Mouse (Mus musculus): Measurements from ENCODE around the gene Rnf224. TPM values are rescaled to one million over a fixed set of nuclear protein-coding genes. Genes with fewer than 3 reads are reported as not detected.

The Rnf224 gene
- polyA plus RNA-seq, 1 experiment from 2014 or later = not detected

DNA sequence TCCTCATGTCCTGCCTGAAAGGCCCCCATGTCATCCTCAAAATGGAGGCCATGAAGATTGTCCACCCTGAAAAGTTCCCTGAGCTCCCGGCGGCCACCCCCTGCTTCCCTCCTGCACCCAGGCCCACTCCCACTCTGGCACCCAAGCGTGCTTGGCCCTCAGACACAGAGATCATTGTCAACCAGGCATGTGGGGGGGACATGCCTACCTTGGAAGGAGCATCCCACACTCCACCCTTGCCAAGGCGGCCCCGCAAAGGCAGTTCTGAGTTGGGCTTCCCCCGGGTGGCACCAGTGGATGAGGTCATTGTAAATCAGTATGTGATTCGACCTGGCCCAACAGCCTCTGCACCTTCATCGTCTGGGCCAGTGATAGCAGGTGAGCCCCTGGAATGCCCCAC lies 6.8 kb upstream of the Rnf224 start:
- 81% methylated on average over 8 of the region's 8 CpGs for WGBS
- no peak overlapping the region for H3K9ac ChIP-seq (ENCODE audit: low read length)
- H3K27me3 ChIP-seq (ENCODE audit: control insufficient read depth, insufficient read depth, low read length) = peaks cover 6% of the 10 kb centered on the region
- H3K9me3 ChIP-seq (ENCODE audit: control insufficient read depth, low read length) = no peaks in the 10 kb centered on the region
- H3K36me3 ChIP-seq (ENCODE audit: control insufficient read depth, insufficient read depth, low read length) = no peaks in the 10 kb centered on the region; the same call in none of the 2 replicates
- no peak for DNase-seq (ENCODE audit: low spot score, missing footprints)
- no peak overlapping the region for H3K4me3 ChIP-seq (ENCODE audit: low read depth, low read length)
- no peak overlapping the region for H3K27ac ChIP-seq (ENCODE audit: low read depth, low read length)
- ATAC-seq (ENCODE audit: low FRiP score) = no peak
- H3K4me2 ChIP-seq = peak overlapping the region; percentile 63
- H3K4me1 ChIP-seq (ENCODE audit: control insufficient read depth, insufficient read depth, low read length) = peaks cover 18% of the 10 kb centered on the region

- Histone ChIP-seq H3K9me3 (ENCODE audit: control insufficient read depth, low read length) (no peaks in the 10 kb centered on the region), H3K27ac (ENCODE audit: low read depth, low read length) (no peak within 1 kb of the TSS), H3K4me1 (ENCODE audit: control insufficient read depth, insufficient read depth, low read length) (peaks cover 18% of the 10 kb centered on the region), H3K4me3 (ENCODE audit: low read depth, low read length) (peak within 1 kb of the TSS; percentile 43), H3K27me3 (ENCODE audit: control insufficient read depth, insufficient read depth, low read length) (peaks cover 6% of the 10 kb centered on the region), H3K4me2 (peak within 1 kb of the TSS; percentile 63), H3K36me3 (ENCODE audit: control insufficient read depth, insufficient read depth, low read length) (no peaks in the 10 kb centered on the region), H3K9ac (ENCODE audit: low read length) (peak within 1 kb of the TSS; percentile 57)
- under 1% methylated on average over 24 of the region's 59 CpGs for WGBS
- DNase-seq (ENCODE audit: low spot score, missing footprints) (peak; percentile 88), ATAC-seq (ENCODE audit: low FRiP score) (peak; percentile 62)
Measured at GRCm38 (mm10) chr2:25242101-25242506, 5.5 kb upstream of the Rnf224 start, which contains the start of the genes Rnf208 and Cysrt1. Gene Rnf208 (plus strand): TSS chr2:25242255. Gene Cysrt1 (minus strand): TSS chr2:25242452.

- H3K4me1 ChIP-seq (ENCODE audit: control insufficient read depth, insufficient read depth, low read length) = peaks cover 18% of the 10 kb centered on the region
- WGBS = 17% methylated on average over 6 of the region's 6 CpGs
Measured at GRCm38 (mm10) chr2:25241438-25241775, 4.8 kb upstream of the Rnf224 start.

GRCm38 (mm10) chr2:25240723-25241437 lies 4.3 kb upstream of the Rnf224 start:
- H3K9ac ChIP-seq (ENCODE audit: low read length) = peak overlapping the region; percentile 17
- H3K27ac ChIP-seq (ENCODE audit: low read depth, low read length) = no peak overlapping the region

More at GRCm38 (mm10) chr2:25241438-25241775, 4.8 kb upstream of the Rnf224 start:
- Histone ChIP-seq H3K9me3 (ENCODE audit: control insufficient read depth, low read length) (no peaks in the 10 kb centered on the region), H3K36me3 (ENCODE audit: control insufficient read depth, insufficient read depth, low read length) (no peaks in the 10 kb centered on the region), H3K27me3 (ENCODE audit: control insufficient read depth, insufficient read depth, low read length) (peaks cover 6% of the 10 kb centered on the region), H3K27ac (ENCODE audit: low read depth, low read length) (no peak overlapping the region), H3K4me2 (peak overlapping the region; percentile 63), H3K9ac (ENCODE audit: low read length) (peak overlapping the region; percentile 57), H3K4me3 (ENCODE audit: low read depth, low read length) (peak overlapping the region; percentile 43)
- DNase-seq (ENCODE audit: low spot score, missing footprints) (peak; percentile 91), ATAC-seq (ENCODE audit: low FRiP score) (peak; percentile 18; the same call in 1 of the 2 replicates)

GRCm38 (mm10) chr2:25240310-25240709 lies 3.7 kb upstream of the Rnf224 start:
- ATAC-seq (ENCODE audit: low FRiP score) = peak; percentile 10; the same call in 1 of the 2 replicates
- H3K36me3 ChIP-seq (ENCODE audit: control insufficient read depth, insufficient read depth, low read length) = no peaks in the 10 kb centered on the region
- peak overlapping the region; percentile 25; the same call in 1 of the 2 replicates for H3K9ac ChIP-seq (ENCODE audit: low read length)
- peak overlapping the region; percentile 63 for H3K4me2 ChIP-seq
- peaks cover 18% of the 10 kb centered on the region for H3K4me1 ChIP-seq (ENCODE audit: control insufficient read depth, insufficient read depth, low read length)
- no peak for DNase-seq (ENCODE audit: low spot score, missing footprints)
- peaks cover 6% of the 10 kb centered on the region for H3K27me3 ChIP-seq (ENCODE audit: control insufficient read depth, insufficient read depth, low read length)
- H3K4me3 ChIP-seq (ENCODE audit: low read depth, low read length) = peak overlapping the region; percentile 43
- no peak overlapping the region for H3K27ac ChIP-seq (ENCODE audit: low read depth, low read length)
- WGBS = 46% methylated on average over 8 of the region's 8 CpGs
- no peaks in the 10 kb centered on the region for H3K9me3 ChIP-seq (ENCODE audit: control insufficient read depth, low read length)

More at GRCm38 (mm10) chr2:25240723-25241437, 4.3 kb upstream of the Rnf224 start:
- Histone ChIP-seq H3K4me1 (ENCODE audit: control insufficient read depth, insufficient read depth, low read length) (peaks cover 18% of the 10 kb centered on the region), H3K36me3 (ENCODE audit: control insufficient read depth, insufficient read depth, low read length) (no peaks in the 10 kb centered on the region), H3K9me3 (ENCODE audit: control insufficient read depth, low read length) (no peaks in the 10 kb centered on the region), H3K4me3 (ENCODE audit: low read depth, low read length) (peak overlapping the region; percentile 43), H3K27me3 (ENCODE audit: control insufficient read depth, insufficient read depth, low read length) (peaks cover 6% of the 10 kb centered on the region), H3K4me2 (peak overlapping the region; percentile 63)
- peak; percentile 96 for DNase-seq (ENCODE audit: low spot score, missing footprints)
- WGBS = 1% methylated on average over 29 of the region's 29 CpGs
- peak; percentile 72 for ATAC-seq (ENCODE audit: low FRiP score)

- DNase-seq (ENCODE audit: low spot score, missing footprints) = peak; percentile 53
- no peak for ATAC-seq (ENCODE audit: low FRiP score)
Measured at GRCm38 (mm10) chr2:25239766-25240165, 3.2 kb upstream of the Rnf224 start.

DNA sequence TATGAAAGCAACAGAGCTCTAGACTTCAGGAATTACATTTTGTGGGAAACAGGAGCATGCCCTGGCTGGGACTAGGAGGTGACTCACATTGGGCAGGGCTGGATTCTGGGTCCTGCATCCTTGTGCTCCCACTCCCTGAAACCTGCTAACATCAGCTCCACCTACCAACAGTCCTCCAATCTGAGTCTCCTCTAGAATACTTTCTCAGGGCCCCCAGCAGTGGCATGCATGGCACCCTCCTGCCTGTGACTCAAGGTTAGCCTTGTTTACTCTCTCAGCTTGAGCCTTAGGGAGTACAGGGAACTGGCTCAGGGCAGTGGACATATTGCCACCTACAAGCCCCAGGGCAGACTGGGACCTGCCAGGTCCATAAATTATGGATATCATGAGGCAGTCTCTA lies 1.5 kb upstream of the Rnf224 start:
- Histone ChIP-seq H3K36me3 (ENCODE audit: control insufficient read depth, insufficient read depth, low read length) (no peaks in the 10 kb centered on the region), H3K27ac (ENCODE audit: low read depth, low read length) (no peak overlapping the region), H3K4me1 (ENCODE audit: control insufficient read depth, insufficient read depth, low read length) (peaks cover 18% of the 10 kb centered on the region), H3K9me3 (ENCODE audit: control insufficient read depth, low read length) (no peaks in the 10 kb centered on the region), H3K9ac (ENCODE audit: low read length) (no peak overlapping the region), H3K27me3 (ENCODE audit: control insufficient read depth, insufficient read depth, low read length) (peaks cover 6% of the 10 kb centered on the region), H3K4me2 (no peak overlapping the region), H3K4me3 (ENCODE audit: low read depth, low read length) (no peak overlapping the region)
- DNase-seq (ENCODE audit: low spot score, missing footprints) = peak; percentile 57
- ATAC-seq (ENCODE audit: low FRiP score) = no peak

More at GRCm38 (mm10) chr2:25239766-25240165, 3.2 kb upstream of the Rnf224 start:
- Histone ChIP-seq H3K4me2 (no peak overlapping the region), H3K27me3 (ENCODE audit: control insufficient read depth, insufficient read depth, low read length) (peaks cover 6% of the 10 kb centered on the region), H3K4me3 (ENCODE audit: low read depth, low read length) (no peak overlapping the region), H3K27ac (ENCODE audit: low read depth, low read length) (no peak overlapping the region), H3K9me3 (ENCODE audit: control insufficient read depth, low read length) (no peaks in the 10 kb centered on the region), H3K4me1 (ENCODE audit: control insufficient read depth, insufficient read depth, low read length) (peaks cover 18% of the 10 kb centered on the region), H3K36me3 (ENCODE audit: control insufficient read depth, insufficient read depth, low read length) (no peaks in the 10 kb centered on the region), H3K9ac (ENCODE audit: low read length) (no peak overlapping the region)
- 90% methylated on average over 3 of the region's 3 CpGs for WGBS

- 70% methylated on average over 4 of the region's 4 CpGs for WGBS
- DNase-seq (ENCODE audit: low spot score, missing footprints) (peak; percentile 66), ATAC-seq (ENCODE audit: low FRiP score) (no peak)
Measured at GRCm38 (mm10) chr2:25237522-25237921, 935 bp upstream of the Rnf224 start.

DNA sequence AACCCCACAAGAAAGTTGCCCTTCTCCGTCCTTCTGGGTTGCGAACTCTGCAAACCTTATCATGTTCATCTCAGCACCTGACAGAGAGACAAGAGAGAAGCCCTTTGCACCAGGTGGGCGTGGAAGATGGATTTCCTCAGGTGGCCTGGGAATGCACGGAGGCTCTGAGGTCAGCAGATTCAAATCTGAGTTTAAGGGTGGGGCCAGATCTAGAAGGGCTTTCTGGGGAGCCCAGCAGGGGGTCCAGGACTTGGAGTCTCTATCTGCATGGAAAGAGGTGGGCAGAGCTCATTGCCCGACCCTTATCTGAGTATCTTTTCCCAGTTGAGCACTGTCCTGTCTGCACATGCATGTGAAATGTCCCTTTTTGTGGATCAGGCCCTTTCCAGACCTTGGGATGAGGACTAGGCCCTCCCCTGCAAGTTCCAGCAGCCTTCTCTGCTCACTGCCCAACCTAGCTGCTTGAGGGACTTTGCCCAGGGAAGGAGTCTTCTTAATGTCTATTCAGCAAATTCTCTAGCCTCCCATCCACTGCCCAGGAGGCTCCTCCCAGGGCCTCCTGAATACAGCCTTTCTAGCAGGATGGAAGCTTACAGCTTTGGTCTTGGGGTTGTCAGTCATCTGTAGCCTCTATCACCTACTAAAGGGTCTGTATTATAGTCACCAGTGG lies 1.9 kb downstream of the Rnf224 start:
- DNase-seq (ENCODE audit: low spot score, missing footprints) = peak; percentile 73
- no peaks in the 10 kb centered on the region for H3K27me3 ChIP-seq (ENCODE audit: control insufficient read depth, insufficient read depth, low read length)
- no peaks in the 10 kb centered on the region for H3K36me3 ChIP-seq (ENCODE audit: control insufficient read depth, insufficient read depth, low read length)
- H3K9ac ChIP-seq (ENCODE audit: low read length) = no peak overlapping the region
- no peaks in the 10 kb centered on the region for H3K4me1 ChIP-seq (ENCODE audit: control insufficient read depth, insufficient read depth, low read length)
- ATAC-seq (ENCODE audit: low FRiP score) = no peak
- 79% methylated on average over 5 of the region's 5 CpGs for WGBS
- H3K4me3 ChIP-seq (ENCODE audit: low read depth, low read length) = no peak overlapping the region
- no peaks in the 10 kb centered on the region for H3K9me3 ChIP-seq (ENCODE audit: control insufficient read depth, low read length)
- no peak overlapping the region for H3K27ac ChIP-seq (ENCODE audit: low read depth, low read length)
- H3K4me2 ChIP-seq = no peak overlapping the region

More at GRCm38 (mm10) chr2:25237522-25237921, 935 bp upstream of the Rnf224 start:
- H3K4me3 ChIP-seq (ENCODE audit: low read depth, low read length) = no peak overlapping the region
- peaks cover 14% of the 10 kb centered on the region for H3K4me1 ChIP-seq (ENCODE audit: control insufficient read depth, insufficient read depth, low read length)
- H3K27me3 ChIP-seq (ENCODE audit: control insufficient read depth, insufficient read depth, low read length) = peaks cover 6% of the 10 kb centered on the region
- H3K4me2 ChIP-seq = no peak overlapping the region
- no peak overlapping the region for H3K27ac ChIP-seq (ENCODE audit: low read depth, low read length)
- no peaks in the 10 kb centered on the region for H3K9me3 ChIP-seq (ENCODE audit: control insufficient read depth, low read length)
- H3K36me3 ChIP-seq (ENCODE audit: control insufficient read depth, insufficient read depth, low read length) = no peaks in the 10 kb centered on the region
- no peak overlapping the region for H3K9ac ChIP-seq (ENCODE audit: low read length)

Data from midbrain, embryonic 11.5 days (tissue).